Mouse (Mus musculus) Patski (cell line): Measurements from ENCODE around the gene Shisa8. TPM values are rescaled to one million over a fixed set of nuclear protein-coding genes. Genes with fewer than 3 reads are reported as not detected.
A peak's percentile ranks its signal among the peaks of the same experiment; 100 is the strongest.

Experiments
- ATAC-seq: fragments of 100-300 bp; one replicate; pipeline ENCODE4 v1.8.0; 2021
- CTCF ChIA-PET: fragments of 350-600 bp; sonication (Branson Sonifier 250); formaldehyde crosslinking; loops from one replicate; lab custom pipeline; 2022; ENCODE audit warnings: inconsistent platforms; lab: Charles Lee
- POLR2A ChIA-PET: fragments of 350-600 bp; sonication (Branson Sonifier 250); formaldehyde crosslinking; loops from one replicate; lab custom pipeline; 2022; ENCODE audit warnings: antibody characterized with exemption, inconsistent platforms; lab: Charles Lee
- DNase-seq: peaks from one replicate; pipeline ENCODE4 v3.0.0-alpha.2; 2011; ENCODE audit warnings: low read depth, low spot score
- H3K27me3 ChIP-seq: fragments of 371-371 bp; one replicate; pipeline ENCODE4 v1.5.1; 2021
- CTCF ChIP-seq: fragments of 100-300 bp; IDR thresholded peaks from one replicate; pipeline ENCODE4 v1.5.1; 2021
- in situ Hi-C: fragments of 300-500 bp; cut with MboI; formaldehyde crosslinking; loops from 3 replicates; pipeline ENCODE4 v1.11.1; 2018; ENCODE audit warnings: low pct_unique_long_range_greater_than_20kb, mixed read lengths
- polyA plus RNA-seq: library from polyadenylated mRNA; unstranded; gene quantifications from one replicate; pipeline ENCODE4 v1.2.3, GENCODE M21; 2021

The Shisa8 gene
- polyA plus RNA-seq, 1 experiment from 2014 or later, result 0.09 TPM

DNA sequence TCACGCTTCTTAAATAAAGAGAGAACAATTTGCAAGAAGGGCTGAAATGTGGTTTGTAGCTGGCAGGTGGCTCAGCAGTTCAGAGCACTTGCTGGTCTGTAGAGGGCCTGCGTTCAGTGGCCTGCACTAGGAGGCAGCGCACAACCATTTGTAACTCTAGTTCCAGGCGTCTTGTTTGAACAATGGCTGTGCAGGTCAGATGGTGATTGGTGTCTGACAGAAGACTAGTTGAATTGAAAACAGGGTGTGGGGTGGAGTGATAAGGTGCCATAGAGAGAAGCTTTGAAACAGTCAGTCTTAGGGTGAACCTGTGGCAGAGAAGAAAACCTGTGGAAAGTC is 48.6 kb downstream of the Shisa8 start:
- H3K27me3 ChIP-seq, result no peaks in the 10 kb centered on the region
- ATAC-seq, result no peak
- CTCF ChIA-PET, result interaction anchor here (0.8 to 2.5 kb wide), 9 partner anchors 14 to 147 kb away, joined by 3 to 8 read pairs (median 4); partner anchors contain the start of genes Cenpm and Srebf2
- TF ChIP-seq CTCF, result no peak
- POLR2A ChIA-PET, result no interaction called here
- no peak for DNase-seq
- in situ Hi-C loops, result no loop called here

DNA sequence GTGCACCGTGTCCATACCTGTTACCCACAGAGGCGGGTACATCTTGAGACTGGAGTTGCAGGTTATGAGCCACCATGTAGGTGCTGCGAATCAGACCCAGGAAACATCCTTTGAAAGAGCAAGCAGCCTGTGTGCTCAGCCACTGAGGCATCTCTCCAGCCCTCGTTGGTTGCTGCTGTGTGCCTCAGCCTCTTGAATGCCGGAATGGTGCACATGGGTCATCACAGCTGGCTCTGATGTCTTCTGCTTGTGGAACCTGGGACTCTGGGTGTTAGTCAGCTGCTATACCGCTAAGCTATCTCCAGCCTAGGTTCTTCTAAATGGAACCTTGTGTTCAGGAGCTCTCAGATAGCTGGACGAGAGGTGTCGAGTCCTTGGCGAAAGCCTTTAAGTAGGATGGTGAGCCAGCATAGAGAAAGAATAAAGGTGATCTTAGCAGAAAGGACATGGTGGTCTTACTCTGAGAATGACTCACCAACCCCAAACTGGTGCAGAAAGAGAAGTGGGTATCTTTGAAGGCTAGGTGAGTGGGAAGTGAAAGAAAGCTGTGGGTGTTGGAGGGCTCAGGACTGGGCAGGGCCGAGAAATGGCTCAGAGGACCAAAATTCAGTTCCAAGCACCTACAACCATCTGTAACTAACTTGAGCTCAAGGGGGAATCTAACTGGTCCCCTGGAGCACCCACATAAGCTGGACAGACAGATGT is 49.1 kb downstream of the Shisa8 start:
- in situ Hi-C loops, result no loop called here
- ATAC-seq, result no peak
- CTCF ChIA-PET, result interaction anchor here (0.8 to 2.5 kb wide), 5 partner anchors 17 to 26 kb away, joined by 3 to 8 read pairs (median 3); partner anchors contain the start of gene Srebf2

DNA sequence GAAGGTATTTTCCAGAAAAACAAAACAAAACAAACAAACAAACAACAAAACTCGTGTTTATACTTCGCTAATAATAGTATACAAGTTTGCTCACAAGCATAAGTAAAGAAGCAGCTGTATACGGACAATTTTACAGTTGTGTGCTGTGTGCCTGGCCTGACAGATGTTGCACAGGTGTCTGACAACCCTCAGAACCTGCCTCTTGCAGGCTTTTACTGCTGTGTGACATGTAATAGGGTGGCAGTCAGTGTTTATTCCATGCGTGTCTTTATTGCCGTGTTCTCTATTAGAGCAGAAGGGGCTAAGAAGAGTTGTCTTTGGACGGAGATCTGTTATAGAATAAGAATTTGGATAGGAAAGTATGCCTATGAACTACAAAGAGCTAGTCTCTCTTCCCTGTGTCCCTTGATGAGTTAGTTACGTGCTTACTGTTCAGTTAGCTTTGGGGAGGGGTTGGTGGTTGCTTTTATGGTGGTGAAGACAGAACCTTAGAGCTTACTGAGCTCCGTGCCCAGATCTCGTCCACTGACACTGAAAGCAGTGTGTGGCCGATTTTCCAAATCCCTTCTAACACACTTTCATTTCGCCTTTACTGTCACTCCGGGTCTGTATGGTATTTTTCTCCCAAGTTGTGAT is 50.5 kb downstream of the Shisa8 start:
- ChIA-PET POLR2A (no interaction called here), CTCF (interaction anchor here (0.5 to 1.3 kb wide), 2 partner anchors 19 to 126 kb away, joined by 3 read pairs; no protein-coding TSS in a partner anchor)
- no peak for TF ChIP-seq CTCF
- in situ Hi-C loops, result no loop called here
- DNase-seq, result no peak
- H3K27me3 ChIP-seq, result no peaks in the 10 kb centered on the region
- no peak for ATAC-seq

More for the DNA sequence above, 49.1 kb downstream of the Shisa8 start:
- DNase-seq, result no peak
- no peaks in the 10 kb centered on the region for H3K27me3 ChIP-seq
- POLR2A ChIA-PET, result no interaction called here
- no peak for TF ChIP-seq CTCF

DNA sequence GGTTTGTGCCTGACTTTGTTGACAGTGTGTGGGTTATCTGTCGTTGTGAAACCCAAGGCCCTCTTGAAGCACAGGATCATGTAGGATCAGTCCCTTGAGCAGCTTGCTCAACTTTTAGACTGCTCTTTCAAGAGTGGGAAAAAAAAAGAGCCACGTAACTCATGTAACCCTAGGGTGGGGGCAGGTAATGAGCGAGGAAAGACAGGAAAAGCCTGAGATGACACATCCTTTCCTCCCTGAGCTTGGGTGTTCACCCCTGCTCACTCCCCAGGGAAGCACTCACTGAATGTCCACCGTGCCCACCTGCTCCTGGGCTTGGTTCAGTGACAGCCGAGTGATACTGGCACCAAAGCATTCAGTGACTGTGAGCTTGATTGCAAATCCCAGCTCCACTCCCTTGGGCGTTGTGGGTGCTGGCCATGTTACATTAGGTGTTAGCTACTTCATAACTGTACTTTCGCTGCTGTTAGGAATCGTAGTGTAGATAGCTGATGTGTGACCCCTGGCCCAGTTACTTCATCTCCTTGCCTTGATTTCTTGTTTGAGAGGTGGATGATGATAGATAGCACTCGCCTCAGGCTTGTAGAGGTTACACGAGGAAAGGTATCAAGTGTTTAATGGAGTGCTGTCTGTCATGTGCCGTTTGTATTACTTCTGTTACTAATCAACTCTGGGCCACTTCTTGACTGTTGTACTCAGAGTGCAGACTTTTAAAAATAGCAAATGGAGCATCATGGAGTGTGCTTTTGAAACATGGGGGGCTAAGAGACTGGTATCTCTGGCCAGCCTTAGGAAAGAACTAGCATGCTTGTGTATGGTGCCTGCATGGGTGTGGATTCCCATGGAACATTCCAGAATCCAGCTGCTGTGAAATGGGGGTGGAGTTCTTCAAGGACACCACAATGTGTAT is 51.6 kb downstream of the Shisa8 start:
- in situ Hi-C loops, result no loop called here
- no peaks in the 10 kb centered on the region for H3K27me3 ChIP-seq

DNA sequence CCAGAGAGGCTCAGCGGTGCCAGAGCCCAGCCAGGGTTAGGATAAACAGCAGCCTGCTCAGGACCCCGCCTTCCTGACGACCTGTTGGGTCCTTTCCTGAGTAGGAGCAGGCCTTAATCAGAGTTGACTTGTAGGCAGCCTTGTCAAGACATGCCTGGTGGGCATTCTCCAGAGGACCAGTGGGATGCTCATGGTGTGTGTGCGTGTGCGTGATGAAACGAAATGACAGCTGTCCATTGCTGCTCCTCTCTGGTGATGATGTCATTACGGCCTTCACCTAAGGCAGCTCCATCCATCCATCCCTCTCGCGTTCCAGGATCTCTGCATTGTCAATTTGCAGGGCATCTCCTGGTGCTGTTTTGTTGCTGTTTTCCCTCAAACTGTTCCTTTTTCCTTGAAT is 53.1 kb downstream of the Shisa8 start:
- in situ Hi-C loops, result no loop called here
- POLR2A ChIA-PET, result no interaction called here
- DNase-seq (no peak), ATAC-seq (no peak)
- no peaks in the 10 kb centered on the region for H3K27me3 ChIP-seq
- CTCF ChIA-PET, result interaction anchor here (1.3 kb wide), 1 partner anchor 78 kb away, joined by 3 read pairs; no protein-coding TSS in a partner anchor
- no peak for TF ChIP-seq CTCF

More for the DNA sequence above, 51.6 kb downstream of the Shisa8 start:
- no peak for TF ChIP-seq CTCF
- CTCF ChIA-PET, result interaction anchor here (0.9 to 1.3 kb wide), 3 partner anchors 20 to 76 kb away, joined by 3 read pairs; no protein-coding TSS in a partner anchor
- DNase-seq (no peak), ATAC-seq (peak; percentile 23)
- POLR2A ChIA-PET, result interaction anchor here (0.6 kb wide), 1 partner anchor 9 kb away, joined by 6 read pairs; no protein-coding TSS in a partner anchor

DNA sequence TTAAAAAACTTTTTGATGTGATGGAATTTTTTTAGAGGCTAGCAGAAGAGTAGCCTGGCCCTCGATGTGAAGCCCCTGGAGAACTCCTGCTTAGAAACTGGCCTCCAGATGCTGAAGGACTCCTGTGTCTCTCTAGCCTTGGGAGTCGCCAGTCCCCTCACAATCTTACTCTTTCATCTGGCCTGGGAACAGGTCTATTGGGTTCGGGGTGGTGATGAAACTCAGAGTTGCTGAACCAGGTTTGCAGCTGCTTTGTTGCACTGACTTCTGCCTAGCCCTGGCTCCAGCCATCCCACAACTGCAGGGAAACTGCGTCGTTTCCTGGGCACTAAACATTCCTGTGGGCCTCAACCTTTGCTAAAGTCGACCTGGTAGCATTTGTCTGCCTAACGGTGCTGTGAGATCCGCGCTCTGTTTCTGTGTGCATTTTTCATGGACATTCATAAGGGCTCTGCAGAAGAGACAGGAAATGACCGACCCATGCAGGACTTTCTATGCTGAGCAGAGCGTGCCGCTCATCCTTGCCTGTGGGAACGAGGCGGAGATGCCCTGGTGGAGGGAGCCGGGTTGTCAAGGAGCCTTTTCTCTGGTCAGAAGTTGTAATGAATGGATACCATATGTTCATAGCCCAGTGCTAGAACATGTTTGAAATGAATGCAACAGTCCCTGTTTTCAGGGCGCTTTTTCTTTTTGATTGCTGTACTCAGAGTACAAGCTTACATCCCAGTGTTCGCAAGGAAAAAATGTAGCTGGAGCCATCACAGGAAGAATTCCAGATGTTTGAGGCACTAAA is 54.2 kb downstream of the Shisa8 start:
- TF ChIP-seq CTCF, result no peak
- CTCF ChIA-PET, result no interaction called here
- no peaks in the 10 kb centered on the region for H3K27me3 ChIP-seq
- POLR2A ChIA-PET, result no interaction called here
- in situ Hi-C loops, result no loop called here
- no peak for DNase-seq
- ATAC-seq, result no peak

DNA sequence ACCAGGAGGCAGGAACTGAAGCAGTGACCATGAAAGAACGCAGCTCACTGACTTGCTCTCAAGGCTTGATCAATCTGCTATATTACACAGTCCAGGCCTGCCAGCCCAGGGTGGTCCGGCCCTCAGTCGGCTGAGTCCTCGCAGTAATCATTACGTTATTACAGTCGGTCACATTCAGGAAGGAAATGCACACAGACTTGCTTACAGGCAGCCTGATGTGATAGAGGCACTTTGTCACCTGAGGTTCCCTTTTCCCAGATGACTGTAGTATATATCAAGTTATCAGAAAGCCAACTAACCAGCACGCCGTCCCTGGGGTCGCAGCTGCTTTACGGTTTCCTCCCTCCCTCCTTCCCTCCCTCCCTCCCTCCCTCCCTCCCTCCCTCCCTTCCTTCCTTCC is 55.7 kb downstream of the Shisa8 start:
- in situ Hi-C loops, result no loop called here
- DNase-seq (no peak), ATAC-seq (no peak)
- CTCF ChIA-PET, result interaction anchor here (0.9 to 1.6 kb wide), 2 partner anchors 12 to 18 kb away, joined by 3 to 4 read pairs; no protein-coding TSS in a partner anchor
- TF ChIP-seq CTCF, result no peak
- POLR2A ChIA-PET, result no interaction called here
- H3K27me3 ChIP-seq, result no peaks in the 10 kb centered on the region

DNA sequence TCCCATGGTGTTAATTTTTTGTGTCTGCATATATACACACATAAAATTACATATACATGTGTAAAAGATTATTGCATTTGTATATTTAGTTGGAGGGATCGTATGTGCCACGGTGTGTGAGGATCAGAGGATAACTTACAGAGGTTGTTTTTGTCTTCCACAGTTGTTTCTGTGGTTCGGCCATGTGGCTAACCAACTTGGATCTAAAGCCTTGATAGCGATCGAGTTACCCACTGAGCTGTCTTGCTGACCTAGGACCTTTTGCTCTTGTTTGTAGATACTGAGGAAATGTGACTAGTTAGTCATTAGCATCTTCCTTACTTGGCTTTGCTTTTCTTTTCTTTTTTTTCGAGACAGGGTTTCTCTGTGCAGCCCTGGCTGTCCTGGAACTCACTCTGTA is 56.3 kb downstream of the Shisa8 start:
- DNase-seq (no peak), ATAC-seq (no peak)
- in situ Hi-C loops, result no loop called here
- CTCF ChIA-PET, result interaction anchor here (1.6 kb wide), 1 partner anchor 17 kb away, joined by 3 read pairs; no protein-coding TSS in a partner anchor
- no peak for TF ChIP-seq CTCF
- H3K27me3 ChIP-seq, result no peaks in the 10 kb centered on the region
- POLR2A ChIA-PET, result no interaction called here

Other genes starting within 250 kb of the Shisa8 start
- gene 1700029P11Rik, start 232.3 kb downstream of the Shisa8 start, polyA plus RNA-seq, result not detected
- 48.0 TPM for gene Xrcc6, start 225.0 kb downstream of the Shisa8 start, polyA plus RNA-seq
- 57.0 TPM for gene Desi1, start 179.0 kb downstream of the Shisa8 start, polyA plus RNA-seq
- gene Snu13, start 165.2 kb downstream of the Shisa8 start, polyA plus RNA-seq, result 120 TPM
- not detected for gene 4930407I10Rik, start 153.7 kb downstream of the Shisa8 start, polyA plus RNA-seq
- gene Mei1, start 142.8 kb downstream of the Shisa8 start, polyA plus RNA-seq, result not detected
- 18.0 TPM for gene Ccdc134, start 84.9 kb downstream of the Shisa8 start, polyA plus RNA-seq
- 84.6 TPM for gene Srebf2, start 65.6 kb downstream of the Shisa8 start, polyA plus RNA-seq
- gene Tnfrsf13c, start 11.6 kb upstream of the Shisa8 start, polyA plus RNA-seq, result 0.03 TPM
- 17.7 TPM for gene Cenpm, start 31.9 kb upstream of the Shisa8 start, polyA plus RNA-seq
- not detected for gene 1500009C09Rik, start 39.6 kb upstream of the Shisa8 start, polyA plus RNA-seq
- 2.0 TPM for gene Sept3, start 62.1 kb upstream of the Shisa8 start, polyA plus RNA-seq
- not detected for gene Wbp2nl, start 86.1 kb upstream of the Shisa8 start, polyA plus RNA-seq
- gene Naga, start 126.1 kb upstream of the Shisa8 start, polyA plus RNA-seq, result 123 TPM
- 0.27 TPM for gene Pheta2, start 126.1 kb upstream of the Shisa8 start, polyA plus RNA-seq
- gene Smdt1, start 126.1 kb upstream of the Shisa8 start, polyA plus RNA-seq, result 185 TPM
- gene Ndufa6, start 141.5 kb upstream of the Shisa8 start, polyA plus RNA-seq, result 493 TPM
- 6.9 TPM for gene Cyp2d22, start 167.4 kb upstream of the Shisa8 start, polyA plus RNA-seq
- not detected for gene Cyp2d11, start 181.2 kb upstream of the Shisa8 start, polyA plus RNA-seq
- 0.30 TPM for gene Cyp2d10, start 194.4 kb upstream of the Shisa8 start, polyA plus RNA-seq
- gene Cyp2d9, start 220.6 kb upstream of the Shisa8 start, polyA plus RNA-seq, result not detected